Mouse (Mus musculus) spleen, adult 2 months (tissue): ENCODE measurements around the gene Foxn1.
A peak's percentile ranks its signal among the peaks of the same experiment; 100 is the strongest.

ENCODE experiments used
- CTCF ChIP-seq: fragments of 200-500 bp; IDR thresholded peaks from 2 replicates; pipeline ENCODE4 v1.5.1; 2011; ENCODE audit warnings: mild to moderate bottlenecking, inconsistent platforms; ENCODE audit not compliant: insufficient read depth, insufficient read length, insufficient replicate concordance; ENCODE audit errors: extremely low read depth
- POLR2A ChIP-seq: fragments of 200-500 bp; IDR thresholded peaks from 2 replicates; pipeline ENCODE4 v1.6.1; 2011; ENCODE audit warnings: low read depth, low read length, inconsistent platforms

- TF ChIP-seq CTCF (peak; percentile 36; the same call in 1 of the 2 replicates), POLR2A (no peak)
These were observed 27.9 kb downstream of the Foxn1 start for GRCm38 (mm10) chr11:78358330-78359007.
